Mouse (Mus musculus): ENCODE measurements around the gene Fibcd1.

DNA sequence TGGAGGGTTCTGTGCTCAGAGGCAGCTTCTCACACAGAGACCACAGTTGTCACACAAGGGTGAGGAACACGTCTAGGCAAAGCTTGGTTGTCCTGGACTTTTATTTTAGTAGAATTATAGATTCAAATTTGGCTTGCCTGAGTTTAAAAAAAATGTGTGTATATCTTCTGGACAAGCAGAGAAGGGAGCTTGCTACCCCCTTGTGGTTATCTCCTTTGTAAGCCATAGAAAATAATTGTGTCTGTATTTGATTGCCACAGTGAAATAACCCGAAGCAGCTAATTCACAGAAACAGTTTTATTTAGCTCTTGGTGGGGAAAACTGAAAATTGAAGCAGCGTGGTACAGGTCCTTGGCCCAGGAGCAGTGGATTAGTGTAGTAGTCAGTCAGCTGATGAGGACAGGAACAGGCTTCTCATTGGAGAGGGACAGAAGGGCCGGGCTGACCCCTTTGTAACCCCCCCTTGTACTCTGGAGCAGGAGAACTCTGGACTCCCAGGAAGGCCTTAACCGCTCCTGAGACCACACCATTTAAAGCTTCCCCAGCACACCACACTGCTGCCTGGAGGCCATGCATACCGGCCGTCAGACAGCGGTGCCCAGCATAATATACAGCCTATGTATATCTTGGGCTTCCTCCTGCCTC is 62.7 kb downstream of the Fibcd1 start:
- TF ChIP-seq POLR2A (IDR thresholded peaks at IDR 0.05; ENCODE audit: borderline replicate concordance, insufficient read depth, low read length) = no peak
- no peak for TF ChIP-seq CTCF (IDR thresholded peaks at IDR 0.05; ENCODE audit: borderline replicate concordance, insufficient read depth, low read depth, low read length)

All from cerebellum, adult 2 months (tissue).